Mouse (Mus musculus): ENCODE measurements around the gene Gm14288.
"Not testable (repeated sequence)": the region's sequence is repeated elsewhere in the genome, so short reads cannot be mapped to it uniquely, and the experiment has no call there.

Gene Gm14288

GRCm38 (mm10) chr2:175800993-175801392, at the start of gene Gm14288:
Gm14288 (minus strand) TSS chr2:175801093.
- DNase-seq (ENCODE audit: low spot score in 2 of 2) = not testable (repeated sequence)

GRCm38 (mm10) chr2:175741237-175741636, 59.7 kb downstream of the Gm14288 start, which contains the start of gene Gm2007:
Gm2007 (plus strand) TSS chr2:175741537.
- DNase-seq (ENCODE audit: low spot score in 2 of 2) = not testable (repeated sequence)

Data from spleen, postnatal 4 days (tissue).